Mouse (Mus musculus): ENCODE results near the gene Serp2. TPM values are rescaled to one million over a fixed set of nuclear protein-coding genes. Genes with fewer than 3 reads are reported as not detected.

The Serp2 gene
- polyA plus RNA-seq (2012; rRNA removed) = 12.7 and 14.7 TPM in 2 replicates
- 14.3 and 14.4 TPM in 2 replicates for polyA plus RNA-seq (2014; fragmentation: Nextera tagmentation; extraction: Ambion mirVana)

- Histone ChIP-seq H3K36me3 (ENCODE audit: control insufficient read depth, insufficient read depth, low read length) (no peaks in the 10 kb centered on the region), H3K4me3 (replicated peaks; ENCODE audit: low read length) (peak within 1 kb of the TSS; percentile 66), H3K9me3 (ENCODE audit: control insufficient read depth, low read length) (no peaks in the 10 kb centered on the region), H3K4me1 (ENCODE audit: control insufficient read depth, insufficient read depth, low read length) (peaks cover 31% of the 10 kb centered on the region), H3K9ac (ENCODE audit: low read depth, low read length, severe bottlenecking) (peak within 1 kb of the TSS; percentile 81), H3K4me2 (replicated peaks; ENCODE audit: low read depth, low read length, severe bottlenecking) (peak within 1 kb of the TSS; percentile 91), H3K27ac (replicated peaks; ENCODE audit: low read depth, low read length) (peak within 1 kb of the TSS; percentile 91), H3K27me3 (ENCODE audit: control insufficient read depth, insufficient read depth, low read length) (no peaks in the 10 kb centered on the region)
- WGBS = 8% methylated on average over 17 of the region's 17 CpGs
- DNase-seq (ENCODE audit: low spot score) = no peak
- ATAC-seq (ENCODE audit: low FRiP score, low read depth) = no peak
- no peak for TF ChIP-seq POLR2A (IDR thresholded peaks at IDR 0.05; ENCODE audit: borderline replicate concordance, extremely low read depth, insufficient read depth, insufficient read length)
Observed at GRCm38 (mm10) chr14:76556852-76557208, at the start of gene Serp2. Serp2 (minus strand) TSS chr14:76556889.

DNA sequence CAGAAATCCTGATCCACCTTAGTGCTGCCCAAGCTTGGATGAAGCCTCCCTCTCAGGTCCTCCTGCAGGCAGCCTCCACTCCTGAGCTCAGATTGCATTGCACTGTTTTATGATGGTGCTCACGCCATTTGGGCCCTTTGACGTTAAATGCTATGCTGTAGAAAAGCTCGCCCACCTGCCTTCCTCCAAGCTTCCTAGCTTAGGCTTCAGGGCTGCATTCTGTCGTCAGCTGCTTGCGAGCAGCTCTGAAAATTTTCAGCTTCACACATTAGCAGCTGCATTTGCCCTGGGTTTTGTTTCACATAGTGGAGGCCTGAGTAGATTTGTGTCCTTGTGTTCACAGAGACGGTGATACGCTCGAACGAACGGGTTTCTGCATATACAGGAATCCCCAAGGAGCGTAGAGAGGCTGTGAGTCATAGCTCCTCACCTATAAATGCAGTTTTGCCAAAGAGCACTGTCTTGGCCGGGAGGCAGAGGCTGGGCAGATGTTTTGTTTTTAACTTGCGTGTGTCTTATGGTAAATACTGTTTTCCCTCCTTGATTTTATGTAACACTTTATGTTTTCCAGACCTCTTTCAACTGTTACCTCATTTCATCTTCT, 49.3 kb upstream of the Serp2 start:
- Histone ChIP-seq H3K36me3 (ENCODE audit: control insufficient read depth, insufficient read depth, low read length) (no peaks in the 10 kb centered on the region), H3K4me1 (ENCODE audit: control insufficient read depth, insufficient read depth, low read length) (peaks cover 38% of the 10 kb centered on the region), H3K27ac (replicated peaks; ENCODE audit: low read depth, low read length) (peak overlapping the region; percentile 35; the same call in 1 of the 2 replicates), H3K9me3 (ENCODE audit: control insufficient read depth, low read length) (no peaks in the 10 kb centered on the region), H3K4me2 (replicated peaks; ENCODE audit: low read depth, low read length, severe bottlenecking) (no peak overlapping the region), H3K4me3 (replicated peaks; ENCODE audit: low read length) (no peak overlapping the region), H3K9ac (ENCODE audit: low read depth, low read length, severe bottlenecking) (no peak overlapping the region), H3K27me3 (ENCODE audit: control insufficient read depth, insufficient read depth, low read length) (no peaks in the 10 kb centered on the region)
- no peak for TF ChIP-seq POLR2A (IDR thresholded peaks at IDR 0.05; ENCODE audit: borderline replicate concordance, extremely low read depth, insufficient read depth, insufficient read length)
- DNase-seq (ENCODE audit: low spot score) (peak; percentile 50), ATAC-seq (ENCODE audit: low FRiP score, low read depth) (peak; percentile 49; the same call in 1 of the 2 replicates)
- 26% methylated on average over 13 of the region's 13 CpGs for WGBS

- Histone ChIP-seq H3K4me3 (replicated peaks; ENCODE audit: low read length) (no peak overlapping the region), H3K9ac (ENCODE audit: low read depth, low read length, severe bottlenecking) (no peak overlapping the region), H3K36me3 (ENCODE audit: control insufficient read depth, insufficient read depth, low read length) (no peaks in the 10 kb centered on the region), H3K27me3 (ENCODE audit: control insufficient read depth, insufficient read depth, low read length) (no peaks in the 10 kb centered on the region), H3K27ac (replicated peaks; ENCODE audit: low read depth, low read length) (no peak overlapping the region), H3K4me1 (ENCODE audit: control insufficient read depth, insufficient read depth, low read length) (peaks cover 38% of the 10 kb centered on the region), H3K4me2 (replicated peaks; ENCODE audit: low read depth, low read length, severe bottlenecking) (no peak overlapping the region), H3K9me3 (ENCODE audit: control insufficient read depth, low read length) (no peaks in the 10 kb centered on the region)
- ATAC-seq (ENCODE audit: low FRiP score, low read depth) (no peak), DNase-seq (ENCODE audit: low spot score) (no peak)
- no peak for TF ChIP-seq POLR2A (IDR thresholded peaks at IDR 0.05; ENCODE audit: borderline replicate concordance, extremely low read depth, insufficient read depth, insufficient read length)
- WGBS = 58% methylated on average over 6 of the region's 6 CpGs
Observed at GRCm38 (mm10) chr14:76604012-76604411, 47.3 kb upstream of the Serp2 start.

- 80% methylated on average over 4 of the region's 4 CpGs for WGBS
- Histone ChIP-seq H3K36me3 (ENCODE audit: control insufficient read depth, insufficient read depth, low read length) (no peaks in the 10 kb centered on the region), H3K9me3 (ENCODE audit: control insufficient read depth, low read length) (no peaks in the 10 kb centered on the region), H3K4me1 (ENCODE audit: control insufficient read depth, insufficient read depth, low read length) (peaks cover 53% of the 10 kb centered on the region), H3K27me3 (ENCODE audit: control insufficient read depth, insufficient read depth, low read length) (no peaks in the 10 kb centered on the region), H3K27ac (replicated peaks; ENCODE audit: low read depth, low read length) (no peak overlapping the region), H3K4me3 (replicated peaks; ENCODE audit: low read length) (no peak overlapping the region), H3K9ac (ENCODE audit: low read depth, low read length, severe bottlenecking) (no peak overlapping the region), H3K4me2 (replicated peaks; ENCODE audit: low read depth, low read length, severe bottlenecking) (no peak overlapping the region)
- no peak for DNase-seq (ENCODE audit: low spot score)
- no peak for ATAC-seq (ENCODE audit: low FRiP score, low read depth)
- TF ChIP-seq POLR2A (IDR thresholded peaks at IDR 0.05; ENCODE audit: borderline replicate concordance, extremely low read depth, insufficient read depth, insufficient read length) = no peak
Observed at GRCm38 (mm10) chr14:76601654-76602053, 45.0 kb upstream of the Serp2 start.

GRCm38 (mm10) chr14:76600391-76600790, 43.7 kb upstream of the Serp2 start:
- Histone ChIP-seq H3K4me2 (replicated peaks; ENCODE audit: low read depth, low read length, severe bottlenecking) (no peak overlapping the region), H3K4me1 (ENCODE audit: control insufficient read depth, insufficient read depth, low read length) (peaks cover 46% of the 10 kb centered on the region), H3K9ac (ENCODE audit: low read depth, low read length, severe bottlenecking) (no peak overlapping the region), H3K27me3 (ENCODE audit: control insufficient read depth, insufficient read depth, low read length) (no peaks in the 10 kb centered on the region), H3K27ac (replicated peaks; ENCODE audit: low read depth, low read length) (no peak overlapping the region), H3K36me3 (ENCODE audit: control insufficient read depth, insufficient read depth, low read length) (no peaks in the 10 kb centered on the region), H3K9me3 (ENCODE audit: control insufficient read depth, low read length) (no peaks in the 10 kb centered on the region), H3K4me3 (replicated peaks; ENCODE audit: low read length) (no peak overlapping the region)
- ATAC-seq (ENCODE audit: low FRiP score, low read depth) = no peak
- WGBS = 66% methylated on average over 3 of the region's 3 CpGs
- no peak for DNase-seq (ENCODE audit: low spot score)
- no peak for TF ChIP-seq POLR2A (IDR thresholded peaks at IDR 0.05; ENCODE audit: borderline replicate concordance, extremely low read depth, insufficient read depth, insufficient read length)
